Mouse (Mus musculus): Measurements from ENCODE around the gene Nanos1. TPM values are rescaled to one million over a fixed set of nuclear protein-coding genes. Genes with fewer than 3 reads are reported as not detected.

Nanos1 gene
- polyA plus RNA-seq, 1 experiment = 0.95 TPM

DNA sequence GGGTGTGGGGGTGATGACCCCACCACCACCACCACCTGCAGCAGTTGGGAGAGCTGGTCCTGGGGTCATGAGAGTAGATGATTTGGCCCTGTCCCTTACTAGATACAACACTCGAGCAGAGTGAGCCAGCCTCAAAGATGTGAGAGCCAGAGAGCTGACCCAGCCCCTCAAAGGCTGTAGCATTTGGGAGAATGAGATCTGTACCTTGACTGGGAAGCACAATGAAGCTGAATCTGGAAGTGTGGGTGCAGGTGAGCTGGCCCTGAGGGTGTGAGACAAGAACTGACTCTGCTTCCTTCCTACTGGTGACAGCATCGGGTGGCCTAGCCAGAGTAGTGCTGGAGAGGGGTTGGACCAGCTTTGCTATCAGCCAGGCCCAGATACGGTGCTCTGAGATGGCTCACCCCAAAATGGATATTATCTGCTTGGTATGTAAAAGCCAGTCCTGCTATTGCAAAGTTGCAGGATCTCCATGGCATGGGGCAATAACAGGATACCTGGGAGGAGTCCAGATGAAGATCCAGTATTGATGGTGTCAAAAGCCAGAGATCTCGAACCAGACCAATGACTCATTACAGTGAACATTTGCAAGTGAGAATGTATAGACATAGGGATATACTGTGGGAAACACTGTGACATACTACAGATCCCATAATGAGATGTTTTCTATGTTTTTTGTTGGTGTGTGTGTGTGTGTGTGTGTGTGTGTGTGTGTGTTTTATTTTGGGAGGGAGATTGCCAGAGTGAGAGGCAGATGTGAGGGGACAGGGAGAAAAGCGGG is 11.8 kb upstream of the Nanos1 start:
- peaks cover 12% of the 10 kb centered on the region for H3K27me3 ChIP-seq (ENCODE audit: control insufficient read depth)
- no peaks in the 10 kb centered on the region for H3K9me3 ChIP-seq (ENCODE audit: control insufficient read depth, low read length)
- peaks cover 42% of the 10 kb centered on the region for H3K4me1 ChIP-seq (ENCODE audit: control insufficient read depth)
- peak overlapping the region; percentile 50 for H3K4me3 ChIP-seq (replicated peaks)
- TF ChIP-seq GATA1 (IDR thresholded peaks at IDR 0.05; ENCODE audit: low read length) (peak; percentile 84), TAL1 (IDR thresholded peaks at IDR 0.05; ENCODE audit: low read length) (peak; percentile 77)
- no peaks in the 10 kb centered on the region; the same call in 1 of the 2 replicates for H3K36me3 ChIP-seq (ENCODE audit: control insufficient read depth)

DNA sequence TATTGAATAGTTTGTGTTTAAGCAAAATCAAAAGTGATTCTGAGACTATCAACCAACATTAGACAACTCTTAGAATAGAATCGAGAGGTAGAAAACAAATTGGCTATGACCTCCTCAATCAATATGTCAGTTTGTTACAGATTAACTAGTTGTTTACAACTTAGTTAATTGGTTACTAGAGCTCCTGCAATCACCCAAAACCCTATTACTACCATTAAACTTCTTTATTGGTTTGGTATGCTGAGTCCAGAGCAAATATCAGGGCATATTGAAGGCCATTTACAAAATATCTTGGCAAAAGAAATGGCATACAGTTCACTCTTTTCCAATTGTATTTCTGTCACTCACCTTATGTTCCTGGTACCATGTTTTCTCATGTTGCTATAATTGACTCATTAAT is 8.0 kb upstream of the Nanos1 start:
- no peak overlapping the region for H3K4me3 ChIP-seq (replicated peaks)
- no peaks in the 10 kb centered on the region; the same call in 1 of the 2 replicates for H3K36me3 ChIP-seq (ENCODE audit: control insufficient read depth)
- TF ChIP-seq TAL1 (IDR thresholded peaks at IDR 0.05; ENCODE audit: low read length) (no peak), GATA1 (IDR thresholded peaks at IDR 0.05; ENCODE audit: low read length) (no peak)
- no peaks in the 10 kb centered on the region for H3K9me3 ChIP-seq (ENCODE audit: control insufficient read depth, low read length)
- H3K4me1 ChIP-seq (ENCODE audit: control insufficient read depth) = peaks cover 36% of the 10 kb centered on the region
- peaks cover 25% of the 10 kb centered on the region for H3K27me3 ChIP-seq (ENCODE audit: control insufficient read depth)

DNA sequence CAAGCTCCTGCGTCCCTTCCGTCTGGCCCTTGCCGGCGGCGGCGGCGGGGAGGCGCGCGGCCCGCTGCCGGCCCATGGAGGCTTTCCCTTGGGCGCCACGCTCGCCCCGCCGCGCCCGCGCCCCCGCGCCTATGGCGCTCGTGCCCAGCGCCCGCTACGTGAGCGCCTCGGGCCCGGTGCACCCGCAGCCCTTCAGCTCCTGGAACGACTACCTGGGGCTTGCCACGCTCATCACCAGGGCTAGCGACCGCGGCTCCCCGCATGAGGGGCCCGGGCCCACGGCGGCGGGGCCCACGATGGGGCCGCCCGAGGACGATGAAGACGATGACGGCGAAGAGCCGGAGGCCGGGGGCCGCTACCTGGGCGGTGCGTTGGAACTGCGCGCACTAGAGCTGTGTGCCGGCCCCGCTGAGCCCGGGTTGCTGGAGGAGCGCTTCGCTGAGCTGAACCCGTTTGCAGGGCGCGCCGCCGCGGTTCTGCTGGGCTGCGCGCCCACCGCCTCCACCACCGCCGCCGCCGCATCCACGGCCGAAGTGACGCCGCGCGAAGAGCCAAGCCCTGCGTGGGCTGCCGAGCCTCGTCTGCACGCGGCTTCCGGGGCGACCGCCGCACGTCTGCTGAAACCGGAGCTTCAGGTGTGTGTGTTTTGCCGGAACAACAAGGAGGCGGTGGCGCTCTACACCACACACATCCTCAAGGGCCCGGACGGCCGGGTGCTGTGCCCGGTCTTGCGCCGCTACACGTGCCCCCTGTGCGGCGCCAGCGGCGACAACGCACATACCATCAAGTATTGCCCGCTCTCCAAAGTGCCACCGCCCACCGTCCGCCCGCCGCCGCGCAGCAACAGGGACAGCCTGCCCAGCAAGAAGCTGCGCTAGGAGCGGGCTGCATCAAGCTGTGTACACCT is 658 bp downstream of the Nanos1 start:
- Histone ChIP-seq H3K4me3 (replicated peaks) (peak overlapping the region; percentile 92), H3K9me3 (ENCODE audit: control insufficient read depth, low read length) (no peaks in the 10 kb centered on the region), H3K36me3 (ENCODE audit: control insufficient read depth) (peaks cover 30% of the 10 kb centered on the region), H3K4me1 (ENCODE audit: control insufficient read depth) (peaks cover 50% of the 10 kb centered on the region), H3K27me3 (ENCODE audit: control insufficient read depth) (peaks cover 64% of the 10 kb centered on the region)
- TF ChIP-seq GATA1 (IDR thresholded peaks at IDR 0.05; ENCODE audit: low read length) (no peak), TAL1 (IDR thresholded peaks at IDR 0.05; ENCODE audit: low read length) (no peak)

DNA sequence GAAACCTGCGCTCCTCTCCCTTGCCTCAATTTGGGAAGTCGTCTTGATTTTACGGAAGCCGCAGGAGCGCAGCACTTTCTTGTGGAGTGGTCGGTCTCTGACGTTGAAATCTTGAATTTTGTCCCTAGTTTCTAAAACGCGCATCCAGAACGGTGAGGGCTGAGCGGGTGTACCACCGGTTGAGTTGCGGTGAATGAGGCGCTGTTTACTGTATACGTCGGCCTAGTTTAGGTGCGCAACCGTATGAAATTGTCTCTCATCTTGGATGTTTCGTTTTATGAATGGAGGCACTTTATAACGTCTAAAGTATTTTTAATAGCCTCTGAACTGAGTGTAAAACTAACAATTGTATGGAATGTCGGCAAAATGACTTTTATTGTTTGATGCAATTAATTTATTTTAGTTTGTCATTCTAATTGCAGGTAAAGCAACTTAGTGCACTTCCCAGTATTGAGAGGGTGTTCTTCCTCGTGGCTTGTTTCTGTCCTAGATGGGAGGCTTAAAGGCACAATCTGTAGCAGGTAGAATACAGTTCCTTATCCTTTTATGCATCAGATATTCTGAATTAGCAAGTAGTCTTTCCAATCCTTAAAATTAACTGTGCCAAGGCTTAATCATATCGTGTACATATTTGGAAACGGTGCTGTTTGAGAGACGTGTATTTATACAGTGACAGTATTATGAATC is 1.5 kb downstream of the Nanos1 start:
- H3K4me3 ChIP-seq (replicated peaks) = peak overlapping the region; percentile 92
- peaks cover 37% of the 10 kb centered on the region for H3K36me3 ChIP-seq (ENCODE audit: control insufficient read depth)
- no peaks in the 10 kb centered on the region for H3K9me3 ChIP-seq (ENCODE audit: control insufficient read depth, low read length)
- TF ChIP-seq GATA1 (IDR thresholded peaks at IDR 0.05; ENCODE audit: low read length) = no peak
- no peak for TF ChIP-seq TAL1 (IDR thresholded peaks at IDR 0.05; ENCODE audit: low read length)
- H3K27me3 ChIP-seq (ENCODE audit: control insufficient read depth) = peaks cover 63% of the 10 kb centered on the region
- H3K4me1 ChIP-seq (ENCODE audit: control insufficient read depth) = peaks cover 47% of the 10 kb centered on the region

DNA sequence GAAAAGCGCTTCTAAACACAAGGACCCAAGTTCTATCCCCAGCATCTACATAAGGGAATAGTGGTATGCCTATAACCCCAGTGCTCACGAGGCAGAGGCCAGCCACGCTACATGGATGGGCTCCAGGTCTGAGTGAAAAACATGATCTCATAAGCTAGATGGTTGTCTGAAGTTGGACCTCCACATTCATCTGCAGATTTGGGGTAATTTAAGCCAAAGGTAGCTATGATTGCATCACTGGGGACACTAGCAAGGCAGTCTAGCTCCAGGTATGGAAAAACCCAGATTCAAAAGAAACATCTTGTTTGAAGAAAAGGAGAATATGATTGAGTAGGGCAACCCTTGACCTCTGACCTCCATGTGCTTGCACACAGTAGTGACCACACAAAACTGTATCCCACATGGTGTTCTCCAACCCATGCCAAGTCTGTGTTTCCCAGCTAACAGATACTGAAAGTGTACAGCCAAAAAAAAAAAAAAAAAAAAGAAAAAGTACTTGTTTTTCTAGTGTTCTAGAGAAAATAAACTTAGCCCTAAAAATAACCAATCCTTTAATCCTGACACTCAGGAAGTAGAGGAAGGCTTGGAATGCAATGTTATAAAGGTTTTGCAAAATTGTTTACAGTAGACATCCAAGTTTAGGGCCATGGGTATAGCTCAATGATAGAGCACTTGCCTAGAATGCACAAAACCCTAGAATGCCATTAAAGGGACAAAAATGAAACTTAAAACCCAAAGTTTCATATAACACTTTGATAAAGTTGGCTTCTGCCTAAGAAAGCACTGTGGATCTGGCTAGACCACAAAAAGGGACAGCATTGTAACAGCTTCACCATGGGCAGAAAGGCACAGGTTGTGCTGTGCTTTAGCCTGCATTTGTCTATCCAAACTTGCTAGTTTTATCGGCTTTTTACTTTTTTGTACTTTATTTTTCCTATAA is 3.4 kb downstream of the Nanos1 start:
- H3K9me3 ChIP-seq (ENCODE audit: control insufficient read depth, low read length) = no peaks in the 10 kb centered on the region
- no peak overlapping the region for H3K4me3 ChIP-seq (replicated peaks)
- peaks cover 45% of the 10 kb centered on the region for H3K4me1 ChIP-seq (ENCODE audit: control insufficient read depth)
- TF ChIP-seq GATA1 (IDR thresholded peaks at IDR 0.05; ENCODE audit: low read length) (no peak), TAL1 (IDR thresholded peaks at IDR 0.05; ENCODE audit: low read length) (no peak)
- H3K36me3 ChIP-seq (ENCODE audit: control insufficient read depth) = peaks cover 56% of the 10 kb centered on the region
- peaks cover 48% of the 10 kb centered on the region for H3K27me3 ChIP-seq (ENCODE audit: control insufficient read depth)

GRCm38 (mm10) chr19:60773366-60773765 is 17.6 kb downstream of the Nanos1 start:
- H3K9me3 ChIP-seq (ENCODE audit: control insufficient read depth, low read length) = no peaks in the 10 kb centered on the region
- H3K36me3 ChIP-seq (ENCODE audit: control insufficient read depth) = peaks cover 100% of the 10 kb centered on the region

GRCm38 (mm10) chr19:60782034-60782433 is 26.2 kb downstream of the Nanos1 start:
- Histone ChIP-seq H3K27me3 (ENCODE audit: control insufficient read depth) (no peaks in the 10 kb centered on the region), H3K4me3 (replicated peaks) (no peak overlapping the region), H3K9me3 (ENCODE audit: control insufficient read depth, low read length) (no peaks in the 10 kb centered on the region), H3K4me1 (ENCODE audit: control insufficient read depth) (peaks cover 24% of the 10 kb centered on the region), H3K36me3 (ENCODE audit: control insufficient read depth) (peaks cover 94% of the 10 kb centered on the region)
- no peak for TF ChIP-seq TAL1 (IDR thresholded peaks at IDR 0.05; ENCODE audit: low read length)
- TF ChIP-seq GATA1 (IDR thresholded peaks at IDR 0.05; ENCODE audit: low read length) = no peak

More at GRCm38 (mm10) chr19:60773366-60773765, 17.6 kb downstream of the Nanos1 start:
- no peak overlapping the region for H3K4me3 ChIP-seq (replicated peaks)
- H3K27me3 ChIP-seq (ENCODE audit: control insufficient read depth) = no peaks in the 10 kb centered on the region
- no peak for TF ChIP-seq TAL1 (IDR thresholded peaks at IDR 0.05; ENCODE audit: low read length)
- no peaks in the 10 kb centered on the region for H3K4me1 ChIP-seq (ENCODE audit: control insufficient read depth)

DNA sequence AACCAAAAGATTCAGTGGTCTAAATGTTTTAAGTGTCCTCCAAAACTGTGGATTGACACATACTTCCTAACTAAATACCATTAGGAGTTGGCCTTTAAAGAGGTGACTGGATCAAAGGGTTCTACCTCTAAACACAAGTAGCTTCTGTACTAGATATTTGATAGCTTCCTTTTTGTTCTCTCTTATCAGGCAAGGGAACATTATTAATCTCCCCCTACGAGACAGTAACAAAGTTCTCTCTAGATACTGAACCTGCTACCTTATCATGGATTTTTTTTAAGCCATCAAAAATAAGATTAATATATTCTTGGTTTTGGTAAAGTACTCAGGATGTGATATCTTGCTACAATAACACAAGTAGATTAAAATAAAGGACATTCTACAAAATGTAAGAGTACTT is 28.9 kb downstream of the Nanos1 start:
- H3K4me3 ChIP-seq (replicated peaks) = no peak overlapping the region
- H3K4me1 ChIP-seq (ENCODE audit: control insufficient read depth) = peaks cover 40% of the 10 kb centered on the region
- H3K9me3 ChIP-seq (ENCODE audit: control insufficient read depth, low read length) = no peaks in the 10 kb centered on the region
- H3K27me3 ChIP-seq (ENCODE audit: control insufficient read depth) = no peaks in the 10 kb centered on the region
- peaks cover 81% of the 10 kb centered on the region for H3K36me3 ChIP-seq (ENCODE audit: control insufficient read depth)
- TF ChIP-seq GATA1 (IDR thresholded peaks at IDR 0.05; ENCODE audit: low read length) (no peak), TAL1 (IDR thresholded peaks at IDR 0.05; ENCODE audit: low read length) (no peak)
